Mouse (Mus musculus) common myeloid progenitor, adult 5-6 weeks (primary cell): ENCODE measurements around the gene Gramd4. TPM values are rescaled to one million over a fixed set of nuclear protein-coding genes. Genes with fewer than 3 reads are reported as not detected.
"Not testable (repeated sequence)": the region's sequence is repeated elsewhere in the genome, so short reads cannot be mapped to it uniquely, and the experiment has no call there.

Experiments used
- ATAC-seq: replicated peaks from 2 replicates; pipeline ENCODE4 v1.8.0; 2016; ENCODE audit warnings: low read depth, mild to moderate bottlenecking, moderate TSS enrichment, inconsistent platforms; ENCODE audit not compliant: poor library complexity, severe bottlenecking
- total RNA-seq: library from RNA; stranded (forward); fragments of 200-1000, 187-1606 nt; gene quantifications from 2 replicates; pipeline ENCODE4 v1.2.3, GENCODE M21; 2017

Gramd4 gene
- total RNA-seq, 1 experiment from 2014 or later, result 33.1 TPM

- ATAC-seq, result no peak
Measured at GRCm38 (mm10) chr15:86153481-86153960, 96.0 kb downstream of the Gramd4 start.

GRCm38 (mm10) chr15:86156492-86156891, 99.0 kb downstream of the Gramd4 start:
- peak; percentile 38; the same call in 1 of the 2 replicates for ATAC-seq

GRCm38 (mm10) chr15:86159093-86159492, 101.6 kb downstream of the Gramd4 start:
- peak; percentile 39; the same call in 1 of the 2 replicates for ATAC-seq

- ATAC-seq, result 0 out of 2 replicates have a peak, but pooled peaks have one; percentile 65
Measured at GRCm38 (mm10) chr15:86159719-86160118, 102.2 kb downstream of the Gramd4 start.

GRCm38 (mm10) chr15:86160906-86161305, 103.4 kb downstream of the Gramd4 start:
- ATAC-seq, result no peak

GRCm38 (mm10) chr15:86161800-86162199, 104.3 kb downstream of the Gramd4 start:
- ATAC-seq, result not testable (repeated sequence)

GRCm38 (mm10) chr15:86164718-86165345, 107.3 kb downstream of the Gramd4 start:
- ATAC-seq, result no peak

- ATAC-seq, result no peak
Measured at GRCm38 (mm10) chr15:86165811-86166590, 108.5 kb downstream of the Gramd4 start.

GRCm38 (mm10) chr15:86167032-86167655, 109.6 kb downstream of the Gramd4 start:
- no peak for ATAC-seq

GRCm38 (mm10) chr15:86167787-86168504, 110.5 kb downstream of the Gramd4 start:
- peak; percentile 8; the same call in 1 of the 2 replicates for ATAC-seq

- ATAC-seq, result peak; percentile 43
Measured at GRCm38 (mm10) chr15:86168505-86168867, 111.0 kb downstream of the Gramd4 start.

- no peak for ATAC-seq
Measured at GRCm38 (mm10) chr15:86168941-86169816, 111.7 kb downstream of the Gramd4 start.

GRCm38 (mm10) chr15:86169817-86170110, 112.3 kb downstream of the Gramd4 start:
- ATAC-seq, result no peak

- ATAC-seq, result no peak
Measured at GRCm38 (mm10) chr15:86171316-86171715, 113.8 kb downstream of the Gramd4 start.

GRCm38 (mm10) chr15:86172124-86172523, 114.6 kb downstream of the Gramd4 start:
- ATAC-seq, result no peak

- no peak for ATAC-seq
Measured at GRCm38 (mm10) chr15:86172526-86172925, 115.0 kb downstream of the Gramd4 start.

- ATAC-seq, result peak; percentile 83
Measured at GRCm38 (mm10) chr15:86173136-86173985, 115.9 kb downstream of the Gramd4 start.

- no peak for ATAC-seq
Measured at GRCm38 (mm10) chr15:86175253-86176050, 118.0 kb downstream of the Gramd4 start.
